Mouse (Mus musculus): ENCODE measurements at regions not wholly inside any gene's neighbourhood (a gene's known extent, or its start where the extent isn't known, plus 50 kb on each side); places are given as distances from the start of the nearest gene placed in this dataset.

DNA sequence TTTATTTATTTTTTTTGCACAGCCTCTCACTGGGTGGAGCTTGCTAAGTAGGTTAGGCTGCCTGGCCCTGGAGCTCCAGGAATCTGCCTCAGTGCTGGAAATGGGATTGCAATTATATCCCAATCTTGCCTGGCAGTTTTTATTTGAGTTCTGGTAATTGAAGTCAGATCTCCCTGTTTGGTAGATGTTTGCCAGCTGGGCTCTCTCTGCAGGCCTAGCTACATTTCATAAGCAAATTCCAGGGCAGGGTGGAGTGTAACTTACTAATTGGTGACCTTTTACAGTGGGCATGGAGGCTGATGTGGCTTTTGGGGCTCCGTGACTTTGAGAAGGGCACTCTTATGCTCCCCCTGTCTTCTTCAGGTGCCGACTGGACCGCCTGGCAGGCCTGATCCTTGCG is 252.6 kb upstream of the Stt3b start:
- TF ChIP-seq CTCF (IDR thresholded peaks at IDR 0.05; ENCODE audit: control insufficient read depth, insufficient read depth, insufficient replicate concordance, low read depth, low read length), result no peak
- Histone ChIP-seq H3K27ac (ENCODE audit: control insufficient read depth, insufficient read depth, low read depth, low read length) (no peak overlapping the region), H3K4me1 (ENCODE audit: control insufficient read depth, insufficient read depth, low read length) (no peaks in the 10 kb centered on the region; the same call in 1 of the 2 replicates)

GRCm38 (mm10) chr9:115564366-115564765 is 254.1 kb upstream of the Stt3b start:
- Histone ChIP-seq H3K36me3 (ENCODE audit: control insufficient read depth, insufficient read depth, low read length) (no peaks in the 10 kb centered on the region), H3K27me3 (ENCODE audit: control insufficient read depth, insufficient read depth, low read length) (no peaks in the 10 kb centered on the region), H3K4me1 (ENCODE audit: control insufficient read depth, insufficient read depth, low read length) (no peaks in the 10 kb centered on the region; the same call in 1 of the 2 replicates), H3K4me3 (ENCODE audit: control insufficient read depth, low read depth, low read length) (no peak overlapping the region), H3K27ac (ENCODE audit: control insufficient read depth, insufficient read depth, low read depth, low read length) (no peak overlapping the region)
- TF ChIP-seq CTCF (IDR thresholded peaks at IDR 0.05; ENCODE audit: control insufficient read depth, insufficient read depth, insufficient replicate concordance, low read depth, low read length) (no peak), POLR2A (IDR thresholded peaks at IDR 0.05; ENCODE audit: control insufficient read depth, low read depth, low read length) (no peak)

More for the DNA sequence above, 252.6 kb upstream of the Stt3b start:
- no peaks in the 10 kb centered on the region for H3K36me3 ChIP-seq (ENCODE audit: control insufficient read depth, insufficient read depth, low read length)
- H3K4me3 ChIP-seq (ENCODE audit: control insufficient read depth, low read depth, low read length), result no peak overlapping the region
- no peaks in the 10 kb centered on the region for H3K27me3 ChIP-seq (ENCODE audit: control insufficient read depth, insufficient read depth, low read length)

DNA sequence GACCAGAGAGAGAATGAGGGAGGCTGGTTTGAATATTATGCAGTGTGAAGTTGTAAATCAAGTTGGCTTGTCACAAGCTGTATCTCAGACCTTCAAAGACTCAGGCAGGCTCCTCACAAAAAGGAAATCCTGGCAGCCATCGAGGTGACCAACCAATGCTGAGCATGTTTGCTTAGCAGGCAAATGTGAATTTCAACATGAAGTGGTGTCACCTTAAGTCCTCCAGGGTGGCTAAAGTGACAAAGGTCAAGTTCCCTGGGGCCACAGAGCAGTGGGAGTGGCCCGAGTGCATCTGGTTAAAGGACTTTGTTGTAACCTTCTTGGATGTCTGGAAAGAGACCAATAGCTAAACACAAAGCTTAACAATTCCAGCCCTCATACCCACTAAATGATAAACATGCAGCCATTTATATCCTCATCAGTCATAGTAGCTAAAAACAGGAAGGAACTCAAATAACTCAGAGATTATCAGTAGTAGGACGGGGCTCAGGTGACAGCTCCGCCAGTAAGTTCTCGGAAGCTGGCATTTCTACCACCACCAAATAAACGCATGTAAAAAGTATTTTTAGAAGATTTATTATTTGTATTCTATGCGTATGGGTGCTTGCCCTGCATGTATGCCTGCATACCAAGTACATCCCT is 258.6 kb upstream of the Stt3b start:
- no peak overlapping the region for H3K4me3 ChIP-seq (ENCODE audit: control insufficient read depth, low read depth, low read length)
- H3K4me1 ChIP-seq (ENCODE audit: control insufficient read depth, insufficient read depth, low read length), result no peaks in the 10 kb centered on the region
- H3K27me3 ChIP-seq (ENCODE audit: control insufficient read depth, insufficient read depth, low read length), result no peaks in the 10 kb centered on the region
- no peak overlapping the region for H3K27ac ChIP-seq (ENCODE audit: control insufficient read depth, insufficient read depth, low read depth, low read length)
- no peak for TF ChIP-seq POLR2A (IDR thresholded peaks at IDR 0.05; ENCODE audit: control insufficient read depth, low read depth, low read length)
- TF ChIP-seq CTCF (IDR thresholded peaks at IDR 0.05; ENCODE audit: control insufficient read depth, insufficient read depth, insufficient replicate concordance, low read depth, low read length), result no peak
- no peaks in the 10 kb centered on the region for H3K36me3 ChIP-seq (ENCODE audit: control insufficient read depth, insufficient read depth, low read length)

GRCm38 (mm10) chr9:115570998-115571397 is 260.8 kb upstream of the Stt3b start:
- H3K4me3 ChIP-seq (ENCODE audit: control insufficient read depth, low read depth, low read length), result no peak overlapping the region
- no peaks in the 10 kb centered on the region for H3K36me3 ChIP-seq (ENCODE audit: control insufficient read depth, insufficient read depth, low read length)
- no peaks in the 10 kb centered on the region for H3K27me3 ChIP-seq (ENCODE audit: control insufficient read depth, insufficient read depth, low read length)
- TF ChIP-seq POLR2A (IDR thresholded peaks at IDR 0.05; ENCODE audit: control insufficient read depth, low read depth, low read length) (no peak), CTCF (IDR thresholded peaks at IDR 0.05; ENCODE audit: control insufficient read depth, insufficient read depth, insufficient replicate concordance, low read depth, low read length) (no peak)
- H3K27ac ChIP-seq (ENCODE audit: control insufficient read depth, insufficient read depth, low read depth, low read length), result no peak overlapping the region
- no peaks in the 10 kb centered on the region for H3K4me1 ChIP-seq (ENCODE audit: control insufficient read depth, insufficient read depth, low read length)

- no peaks in the 10 kb centered on the region for H3K27me3 ChIP-seq (ENCODE audit: control insufficient read depth, insufficient read depth, low read length)
- H3K4me3 ChIP-seq (ENCODE audit: control insufficient read depth, low read depth, low read length), result no peak overlapping the region
- H3K27ac ChIP-seq (ENCODE audit: control insufficient read depth, insufficient read depth, low read depth, low read length), result no peak overlapping the region
- no peaks in the 10 kb centered on the region; the same call in 1 of the 2 replicates for H3K4me1 ChIP-seq (ENCODE audit: control insufficient read depth, insufficient read depth, low read length)
- H3K36me3 ChIP-seq (ENCODE audit: control insufficient read depth, insufficient read depth, low read length), result no peaks in the 10 kb centered on the region
- TF ChIP-seq POLR2A (IDR thresholded peaks at IDR 0.05; ENCODE audit: control insufficient read depth, low read depth, low read length) (no peak), CTCF (IDR thresholded peaks at IDR 0.05; ENCODE audit: control insufficient read depth, insufficient read depth, insufficient replicate concordance, low read depth, low read length) (no peak)
Measured at GRCm38 (mm10) chr9:115581116-115581515, 270.9 kb upstream of the Stt3b start.

DNA sequence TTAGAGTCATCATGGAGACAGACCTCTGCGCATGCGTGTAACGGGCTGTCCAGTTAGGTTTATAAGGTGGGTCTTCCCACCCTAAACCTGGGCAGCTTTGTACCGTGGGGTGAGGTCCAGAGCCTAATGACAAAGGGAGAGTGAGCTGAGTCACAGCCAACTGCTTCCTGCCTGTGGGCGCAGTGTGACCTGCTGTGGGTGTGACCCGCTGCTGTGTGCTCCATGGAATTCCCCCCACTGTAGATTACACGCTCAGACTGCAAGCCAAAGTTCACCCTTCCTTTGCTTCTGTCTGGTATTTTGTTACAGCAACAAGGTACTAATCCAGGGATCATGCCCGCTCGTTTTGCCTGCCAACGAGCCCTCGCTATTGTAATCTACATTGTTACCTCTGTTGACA is 273.3 kb upstream of the Stt3b start:
- TF ChIP-seq CTCF (IDR thresholded peaks at IDR 0.05; ENCODE audit: control insufficient read depth, insufficient read depth, insufficient replicate concordance, low read depth, low read length) (no peak), POLR2A (IDR thresholded peaks at IDR 0.05; ENCODE audit: control insufficient read depth, low read depth, low read length) (no peak)
- H3K36me3 ChIP-seq (ENCODE audit: control insufficient read depth, insufficient read depth, low read length), result no peaks in the 10 kb centered on the region
- H3K4me1 ChIP-seq (ENCODE audit: control insufficient read depth, insufficient read depth, low read length), result no peaks in the 10 kb centered on the region; the same call in 1 of the 2 replicates
- H3K27me3 ChIP-seq (ENCODE audit: control insufficient read depth, insufficient read depth, low read length), result no peaks in the 10 kb centered on the region
- H3K4me3 ChIP-seq (ENCODE audit: control insufficient read depth, low read depth, low read length), result no peak overlapping the region
- no peak overlapping the region for H3K27ac ChIP-seq (ENCODE audit: control insufficient read depth, insufficient read depth, low read depth, low read length)

DNA sequence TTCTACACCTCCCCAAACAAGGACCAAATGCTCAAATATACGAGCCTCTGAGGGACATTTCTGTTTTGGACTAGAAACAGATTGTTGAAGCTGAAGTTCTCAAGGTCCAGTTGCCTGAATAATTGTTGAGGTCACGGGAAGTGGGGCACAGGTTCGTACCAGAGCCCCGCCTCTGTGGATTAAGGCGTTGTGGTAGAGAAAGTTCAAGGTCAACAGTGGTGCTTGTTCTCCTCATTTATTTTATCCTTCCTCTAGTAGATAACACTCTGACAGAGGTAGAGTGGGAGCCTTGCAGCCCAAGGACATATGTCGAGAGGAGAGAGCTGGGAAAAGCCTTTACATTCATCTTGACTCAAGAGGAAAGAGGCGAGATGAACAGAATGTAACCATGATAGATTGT is 274.7 kb upstream of the Stt3b start:
- TF ChIP-seq CTCF (IDR thresholded peaks at IDR 0.05; ENCODE audit: control insufficient read depth, insufficient read depth, insufficient replicate concordance, low read depth, low read length) (no peak), POLR2A (IDR thresholded peaks at IDR 0.05; ENCODE audit: control insufficient read depth, low read depth, low read length) (no peak)
- Histone ChIP-seq H3K27ac (ENCODE audit: control insufficient read depth, insufficient read depth, low read depth, low read length) (no peak overlapping the region), H3K4me3 (ENCODE audit: control insufficient read depth, low read depth, low read length) (no peak overlapping the region), H3K36me3 (ENCODE audit: control insufficient read depth, insufficient read depth, low read length) (no peaks in the 10 kb centered on the region), H3K4me1 (ENCODE audit: control insufficient read depth, insufficient read depth, low read length) (no peaks in the 10 kb centered on the region; the same call in 1 of the 2 replicates), H3K27me3 (ENCODE audit: control insufficient read depth, insufficient read depth, low read length) (no peaks in the 10 kb centered on the region)
